Mouse (Mus musculus) megakaryocyte, embryonic 14.5 days (primary cell): ENCODE data around the gene Ptov1.

Experiments used
- FLI1 ChIP-seq: IDR thresholded peaks from 2 replicates; pipeline ENCODE4 v1.6.1; 2012; ENCODE audit warnings: low read length, inconsistent platforms, mixed read lengths
- GATA1 ChIP-seq: IDR thresholded peaks from 3 replicates; pipeline ENCODE4 v1.6.1; 2012; ENCODE audit warnings: mixed read lengths, low read length, inconsistent platforms, borderline replicate concordance

DNA sequence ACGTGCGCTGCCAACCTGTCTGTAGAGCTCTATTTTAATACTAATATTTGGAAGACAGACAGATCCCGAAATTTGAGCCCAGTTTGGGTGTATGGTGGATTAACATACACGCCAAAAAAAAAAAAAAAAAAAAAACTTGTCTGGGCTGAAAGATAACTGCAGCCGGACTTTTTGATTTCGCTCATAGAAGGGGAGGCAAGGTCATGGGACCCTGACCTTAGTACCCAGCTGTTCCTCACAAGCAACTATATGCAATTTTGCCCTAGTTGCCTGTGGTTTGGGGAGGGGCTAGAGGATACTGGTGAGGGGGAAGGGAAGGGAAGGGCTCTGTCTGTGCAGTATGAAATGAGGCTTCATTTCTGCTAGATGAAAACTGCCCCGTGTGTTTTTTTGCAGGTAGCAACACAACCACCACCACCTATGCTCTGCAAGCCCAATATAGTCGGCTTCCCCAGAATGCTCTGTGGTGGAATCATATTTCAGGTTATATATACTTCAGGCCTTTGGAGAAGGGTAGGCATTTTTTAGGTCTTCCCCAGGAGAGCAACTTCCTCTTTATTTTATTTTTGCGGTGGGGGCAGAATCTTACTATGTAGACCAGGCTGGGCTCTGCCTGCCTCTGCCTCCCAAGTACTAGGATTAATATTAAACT is 13.2 kb downstream of the Ptov1 start:
- TF ChIP-seq GATA1 = no peak
- no peak for TF ChIP-seq FLI1
